Mouse (Mus musculus) embryonic facial prominence, embryonic 12.5 days (tissue): ENCODE data around the gene Ccdc77. TPM values are rescaled to one million over a fixed set of nuclear protein-coding genes. Genes with fewer than 3 reads are reported as not detected.

Experiments
- ATAC-seq: fragments of 200-750 bp; cut with Nextera tagmentation; 2 replicates; pipeline ENCODE4 v1.8.0; 2017; ENCODE audit not compliant: insufficient number of reproducible peaks, insufficient read depth, low FRiP score, low TSS enrichment
- H3K27ac ChIP-seq: fragments of 300-500 bp; sonication (generic); 2 replicates; pipeline ENCODE4 v1.5.1; 2016; ENCODE audit warnings: mild to moderate bottlenecking
- H3K27me3 ChIP-seq: fragments of 300-500 bp; sonication (generic); 2 replicates; pipeline ENCODE4 v1.6.1; 2016; ENCODE audit warnings: mild to moderate bottlenecking, moderate library complexity
- H3K36me3 ChIP-seq: fragments of 300-500 bp; sonication (generic); 2 replicates; pipeline ENCODE4 v1.6.1; 2016; ENCODE audit warnings: mild to moderate bottlenecking
- H3K4me1 ChIP-seq: fragments of 300-500 bp; sonication (generic); 2 replicates; pipeline ENCODE4 v1.6.1; 2016
- H3K4me2 ChIP-seq: fragments of 300-500 bp; sonication (generic); replicated peaks from 2 replicates; pipeline ENCODE4 v1.6.1; 2016; ENCODE audit warnings: mild to moderate bottlenecking, moderate library complexity
- H3K4me3 ChIP-seq: fragments of 300-500 bp; sonication (generic); 2 replicates; pipeline ENCODE4 v1.5.1; 2016; ENCODE audit warnings: mild to moderate bottlenecking
- H3K9ac ChIP-seq: fragments of 300-500 bp; sonication (generic); 2 replicates; pipeline ENCODE4 v1.6.1; 2016; ENCODE audit warnings: mild to moderate bottlenecking, moderate library complexity
- H3K9me3 ChIP-seq: fragments of 300-500 bp; sonication (generic); 2 replicates; pipeline ENCODE4 v1.6.1; 2016; ENCODE audit warnings: mild to moderate bottlenecking, moderate library complexity
- WGBS: fragments of 180-500 bp; shearing (Covaris S2); methylation state at CpG from one replicate; pipeline ENCODE4 v1.1.7; 2016; 5-methylcytosine and 5-hydroxymethylcytosine counted together
- polyA plus RNA-seq: library from polyadenylated mRNA; unstranded; fragments of >200 nt; fragmentation: Nextera tagmentation; extraction: Ambion mirVana; gene quantifications from 2 replicates; pipeline ENCODE4 v1.2.1, GENCODE M21; 2016

The Ccdc77 gene
- polyA plus RNA-seq: 23.9 and 26.8 TPM in 2 replicates

GRCm38 (mm10) chr6:120363688-120364522 lies at the start of gene Ccdc77, which contains the start of gene Kdm5a:
TSS of gene Ccdc77 (minus strand) at chr6:120364374.
TSS of gene Kdm5a (plus strand) at chr6:120364124.
- Histone ChIP-seq H3K9ac (peak within 1 kb of the TSS; percentile 93), H3K4me2 (peak within 1 kb of the TSS; percentile 84), H3K36me3 (peaks cover 22% of the 10 kb centered on the region), H3K4me3 (peak within 1 kb of the TSS; percentile 99), H3K9me3 (no peaks in the 10 kb centered on the region), H3K27ac (peak within 1 kb of the TSS; percentile 93), H3K27me3 (no peaks in the 10 kb centered on the region), H3K4me1 (peaks cover 9% of the 10 kb centered on the region; the same call in 1 of the 2 replicates)
- peak; percentile 87 for ATAC-seq
- WGBS: under 1% methylated on average over 71 of the region's 71 CpGs

GRCm38 (mm10) chr6:120403936-120404335 lies 39.8 kb upstream of the Ccdc77 start:
- H3K36me3 ChIP-seq: peaks cover 55% of the 10 kb centered on the region
- WGBS: 100% methylated on average over 1 of the region's 1 CpGs
- ATAC-seq: no peak
- H3K4me3 ChIP-seq: no peak overlapping the region
- no peak overlapping the region for H3K27ac ChIP-seq
- no peaks in the 10 kb centered on the region for H3K4me1 ChIP-seq
- H3K4me2 ChIP-seq: no peak overlapping the region
- H3K9ac ChIP-seq: no peak overlapping the region
- no peaks in the 10 kb centered on the region for H3K27me3 ChIP-seq
- H3K9me3 ChIP-seq: no peaks in the 10 kb centered on the region

GRCm38 (mm10) chr6:120395622-120396345 lies 31.6 kb upstream of the Ccdc77 start:
- H3K9me3 ChIP-seq: no peaks in the 10 kb centered on the region
- 96% methylated on average over 5 of the region's 5 CpGs for WGBS

GRCm38 (mm10) chr6:120392811-120393210 lies 28.6 kb upstream of the Ccdc77 start:
- no peak for ATAC-seq
- no peak overlapping the region for H3K4me3 ChIP-seq
- H3K4me1 ChIP-seq: no peaks in the 10 kb centered on the region
- H3K36me3 ChIP-seq: peaks cover 56% of the 10 kb centered on the region
- H3K9ac ChIP-seq: no peak overlapping the region
- no peaks in the 10 kb centered on the region for H3K27me3 ChIP-seq
- H3K27ac ChIP-seq: no peak overlapping the region
- 95% methylated on average over 2 of the region's 2 CpGs for WGBS
- H3K9me3 ChIP-seq: no peaks in the 10 kb centered on the region
- H3K4me2 ChIP-seq: no peak overlapping the region

More at GRCm38 (mm10) chr6:120395622-120396345, 31.6 kb upstream of the Ccdc77 start:
- H3K4me3 ChIP-seq: no peak overlapping the region
- H3K27me3 ChIP-seq: no peaks in the 10 kb centered on the region
- H3K27ac ChIP-seq: no peak overlapping the region
- peaks cover 56% of the 10 kb centered on the region for H3K36me3 ChIP-seq
- H3K4me1 ChIP-seq: no peaks in the 10 kb centered on the region
- ATAC-seq: no peak
- H3K4me2 ChIP-seq: no peak overlapping the region
- H3K9ac ChIP-seq: no peak overlapping the region

- no peak overlapping the region for H3K27ac ChIP-seq
- no peak overlapping the region for H3K9ac ChIP-seq
- peaks cover 43% of the 10 kb centered on the region for H3K36me3 ChIP-seq
Observed at GRCm38 (mm10) chr6:120390054-120390453, 25.9 kb upstream of the Ccdc77 start.

GRCm38 (mm10) chr6:120376736-120377135 lies 12.6 kb upstream of the Ccdc77 start:
- Histone ChIP-seq H3K9me3 (no peaks in the 10 kb centered on the region), H3K36me3 (peaks cover 76% of the 10 kb centered on the region), H3K4me2 (no peak overlapping the region), H3K27ac (no peak overlapping the region), H3K4me3 (no peak overlapping the region), H3K9ac (no peak overlapping the region), H3K4me1 (no peaks in the 10 kb centered on the region), H3K27me3 (no peaks in the 10 kb centered on the region)
- 89% methylated on average over 2 of the region's 2 CpGs for WGBS
- no peak for ATAC-seq

More at GRCm38 (mm10) chr6:120390054-120390453, 25.9 kb upstream of the Ccdc77 start:
- H3K4me1 ChIP-seq: no peaks in the 10 kb centered on the region
- WGBS: 88% methylated on average over 3 of the region's 3 CpGs
- no peak overlapping the region for H3K4me2 ChIP-seq
- ATAC-seq: no peak
- H3K9me3 ChIP-seq: no peaks in the 10 kb centered on the region
- H3K4me3 ChIP-seq: no peak overlapping the region
- H3K27me3 ChIP-seq: no peaks in the 10 kb centered on the region

- Histone ChIP-seq H3K27me3 (no peaks in the 10 kb centered on the region), H3K4me3 (peak overlapping the region; percentile 99), H3K4me2 (peak overlapping the region; percentile 84), H3K9ac (peak overlapping the region; percentile 93), H3K27ac (no peak overlapping the region), H3K36me3 (peaks cover 32% of the 10 kb centered on the region), H3K9me3 (no peaks in the 10 kb centered on the region), H3K4me1 (peaks cover 9% of the 10 kb centered on the region; the same call in 1 of the 2 replicates)
- WGBS: 6% methylated on average over 15 of the region's 15 CpGs
- ATAC-seq: no peak
Observed at GRCm38 (mm10) chr6:120365051-120365450, 877 bp upstream of the Ccdc77 start.

- 0 out of 2 replicates have a peak, but pooled peaks have one; percentile 12 for ATAC-seq
- under 1% methylated on average over 31 of the region's 31 CpGs for WGBS
- Histone ChIP-seq H3K9me3 (no peaks in the 10 kb centered on the region), H3K9ac (peak overlapping the region; percentile 93), H3K4me1 (peaks cover 9% of the 10 kb centered on the region; the same call in 1 of the 2 replicates), H3K4me3 (peak overlapping the region; percentile 99), H3K36me3 (peaks cover 28% of the 10 kb centered on the region), H3K4me2 (peak overlapping the region; percentile 84), H3K27me3 (no peaks in the 10 kb centered on the region), H3K27ac (peak overlapping the region; percentile 93)
Observed at GRCm38 (mm10) chr6:120364523-120364905, 340 bp upstream of the Ccdc77 start.

GRCm38 (mm10) chr6:120362774-120363687 lies 1.1 kb downstream of the Ccdc77 start:
- 26% methylated on average over 15 of the region's 15 CpGs for WGBS
- peaks cover 14% of the 10 kb centered on the region for H3K36me3 ChIP-seq
- peak overlapping the region; percentile 93 for H3K9ac ChIP-seq
- peaks cover 9% of the 10 kb centered on the region; the same call in 1 of the 2 replicates for H3K4me1 ChIP-seq
- peak overlapping the region; percentile 93 for H3K27ac ChIP-seq
- no peaks in the 10 kb centered on the region for H3K9me3 ChIP-seq
- peak overlapping the region; percentile 84 for H3K4me2 ChIP-seq
- ATAC-seq: no peak; the same call in 1 of the 2 replicates
- peak overlapping the region; percentile 99 for H3K4me3 ChIP-seq
- H3K27me3 ChIP-seq: no peaks in the 10 kb centered on the region

GRCm38 (mm10) chr6:120362124-120362523 lies 2.0 kb downstream of the Ccdc77 start:
- WGBS: 94% methylated on average over 2 of the region's 2 CpGs
- Histone ChIP-seq H3K9ac (no peak overlapping the region), H3K27ac (no peak overlapping the region), H3K4me2 (no peak overlapping the region), H3K27me3 (no peaks in the 10 kb centered on the region), H3K36me3 (peaks cover 5% of the 10 kb centered on the region), H3K4me3 (no peak overlapping the region), H3K4me1 (peaks cover 9% of the 10 kb centered on the region; the same call in 1 of the 2 replicates), H3K9me3 (no peaks in the 10 kb centered on the region)
- ATAC-seq: no peak
